Mouse (Mus musculus) stomach, embryonic 16.5 days (tissue): ENCODE results near the gene Sirt4. TPM values are rescaled to one million over a fixed set of nuclear protein-coding genes. Genes with fewer than 3 reads are reported as not detected.
A peak's percentile ranks its signal among the peaks of the same experiment; 100 is the strongest.

Source experiments
- ATAC-seq: fragments of 200-750 bp; cut with Nextera tagmentation; 2 replicates; pipeline ENCODE4 v1.8.0; 2017; ENCODE audit warnings: moderate number of reproducible peaks, moderate TSS enrichment; ENCODE audit not compliant: insufficient read depth, low FRiP score
- H3K27ac ChIP-seq: fragments of 300-500 bp; sonication (generic); 2 replicates; pipeline ENCODE4 v1.5.1; 2014; ENCODE audit warnings: low read length
- H3K27me3 ChIP-seq: fragments of 300-500 bp; sonication (generic); 2 replicates; pipeline ENCODE4 v1.6.1; 2014; ENCODE audit warnings: low read length, control low read depth, mixed read lengths; ENCODE audit not compliant: control insufficient read depth, insufficient read depth
- H3K36me3 ChIP-seq: fragments of 300-500 bp; sonication (generic); 2 replicates; pipeline ENCODE4 v1.6.1; 2014; ENCODE audit warnings: low read length; ENCODE audit not compliant: control insufficient read depth, insufficient read depth
- H3K4me1 ChIP-seq: fragments of 300-500 bp; sonication (generic); 2 replicates; pipeline ENCODE4 v1.6.1; 2014; ENCODE audit warnings: low read length, control low read depth, mixed read lengths; ENCODE audit not compliant: control insufficient read depth, insufficient read depth
- H3K4me2 ChIP-seq: fragments of 300-500 bp; sonication (generic); 2 replicates; pipeline ENCODE4 v1.6.1; 2014; ENCODE audit warnings: low read depth, low read length, mixed read lengths
- H3K4me3 ChIP-seq: fragments of 300-500 bp; sonication (generic); replicated peaks from 2 replicates; pipeline ENCODE4 v1.5.1; 2014; ENCODE audit warnings: mild to moderate bottlenecking, low read length
- H3K9ac ChIP-seq: fragments of 300-500 bp; sonication (generic); 2 replicates; pipeline ENCODE4 v1.6.1; 2014; ENCODE audit warnings: low read length
- H3K9me3 ChIP-seq: fragments of 300-500 bp; sonication (generic); replicated peaks from 2 replicates; pipeline ENCODE4 v1.6.1; 2016; ENCODE audit warnings: low read length, control low read depth; ENCODE audit not compliant: control insufficient read depth
- WGBS: fragments of 180-500 bp; shearing (Covaris S2); extraction: QIAGEN DNeasy Blood & Tissue Kit; methylation state at CpG from one replicate; pipeline ENCODE4 v1.1.7; 2014; 5-methylcytosine and 5-hydroxymethylcytosine counted together
- polyA plus RNA-seq: library from polyadenylated mRNA; unstranded; fragments of >200 nt; fragmentation: Nextera tagmentation; extraction: Ambion mirVana; gene quantifications from 2 replicates; pipeline ENCODE4 v1.2.1, GENCODE M21; 2015

Sirt4 gene
- polyA plus RNA-seq, 1 experiment from 2014 or later = 28.0 TPM

DNA sequence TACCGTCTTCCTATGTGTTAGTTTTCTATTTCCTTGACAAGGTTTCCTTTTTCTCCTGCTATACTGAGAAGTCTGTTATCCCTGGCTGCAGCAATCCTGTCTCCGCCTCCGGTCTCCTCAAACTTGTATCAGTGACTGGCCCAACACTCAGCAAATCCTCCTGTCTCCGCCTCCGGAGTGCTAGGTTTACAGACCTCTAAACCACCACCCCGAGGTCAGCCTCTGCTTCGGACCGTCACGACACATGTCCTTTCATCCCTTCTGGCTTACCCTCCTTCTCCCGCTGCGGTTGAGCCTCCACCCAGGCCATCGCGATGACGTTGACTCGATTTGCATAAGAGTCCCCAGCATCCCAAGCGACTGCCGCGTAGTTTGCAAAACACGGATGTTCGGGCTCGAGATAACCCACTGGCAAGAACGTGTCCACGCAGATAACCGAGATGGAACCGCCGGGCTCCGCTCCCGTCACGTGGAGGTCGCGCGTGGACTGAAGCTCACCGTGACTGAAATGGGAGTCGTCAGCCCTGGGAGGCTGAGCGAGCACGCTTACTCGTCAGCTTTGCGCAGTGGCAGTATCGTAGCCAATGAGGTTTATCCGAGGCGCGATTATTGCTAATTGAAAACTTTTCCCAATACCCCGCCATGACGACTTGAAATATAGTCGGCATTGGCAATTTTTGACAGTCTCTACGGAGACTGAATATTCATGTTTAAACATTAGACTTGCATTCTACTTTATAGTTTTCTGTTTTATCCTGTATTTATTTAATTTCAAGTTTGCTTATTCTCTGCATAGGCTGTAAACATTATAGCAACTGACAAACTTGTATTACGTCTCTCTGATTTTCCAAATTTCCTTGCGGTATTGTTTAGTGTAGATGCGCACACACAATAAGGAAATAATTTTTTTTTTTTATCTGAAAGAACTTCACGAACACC lies 5.4 kb upstream of the Sirt4 start:
- Histone ChIP-seq H3K27me3 (no peaks in the 10 kb centered on the region), H3K9ac (peak overlapping the region; percentile 88), H3K27ac (peak overlapping the region; percentile 100), H3K9me3 (no peaks in the 10 kb centered on the region), H3K4me2 (peak overlapping the region; percentile 81), H3K4me3 (peak overlapping the region; percentile 49), H3K36me3 (no peaks in the 10 kb centered on the region), H3K4me1 (peaks cover 23% of the 10 kb centered on the region)
- under 1% methylated on average over 50 of the region's 50 CpGs for WGBS
- peak; percentile 78 for ATAC-seq

DNA sequence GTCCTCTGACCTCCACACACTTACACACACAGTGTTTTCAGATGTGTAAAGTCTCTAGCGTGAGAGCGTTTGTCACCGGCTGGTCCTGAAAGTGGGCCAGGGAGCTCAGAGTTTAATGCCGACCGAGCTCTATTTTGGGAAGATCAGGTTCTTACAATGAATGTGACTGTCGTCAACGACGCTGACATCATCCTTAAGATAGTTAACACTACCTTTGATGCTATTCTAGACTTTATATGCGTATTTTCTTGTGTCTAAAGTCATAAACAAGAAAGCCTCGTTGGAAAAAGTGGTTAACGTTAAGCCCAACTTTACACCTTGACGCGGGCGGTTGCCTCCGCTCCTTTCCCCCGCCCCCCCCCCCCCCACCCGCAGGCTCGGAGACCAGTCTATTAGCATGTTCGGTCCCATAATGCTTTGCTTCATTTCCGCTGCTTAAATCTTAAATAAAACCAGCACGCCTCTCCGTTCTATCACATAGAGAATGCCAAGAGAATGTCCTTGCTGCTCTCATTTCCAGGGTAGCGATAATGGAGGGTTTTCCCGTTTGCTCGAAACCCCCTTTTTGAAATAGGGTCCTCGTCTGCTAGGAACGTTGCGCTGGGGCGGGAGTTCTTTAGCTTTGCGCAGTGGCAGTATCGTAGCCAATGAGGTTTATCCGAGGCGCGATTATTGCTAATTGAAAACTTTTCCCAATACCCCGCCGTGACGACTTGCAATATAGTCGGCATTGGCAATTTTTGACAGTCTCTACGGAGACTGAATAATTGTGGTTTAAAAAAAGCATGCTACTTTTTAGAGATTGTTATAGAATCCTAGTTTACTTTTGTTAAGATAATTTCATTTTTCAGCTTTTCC lies 4.5 kb upstream of the Sirt4 start:
- peak overlapping the region; percentile 100 for H3K27ac ChIP-seq
- H3K9me3 ChIP-seq = no peaks in the 10 kb centered on the region
- WGBS = under 1% methylated on average over 39 of the region's 39 CpGs
- peak; percentile 76 for ATAC-seq
- peaks cover 20% of the 10 kb centered on the region for H3K4me1 ChIP-seq
- H3K27me3 ChIP-seq = no peaks in the 10 kb centered on the region
- peak overlapping the region; percentile 81 for H3K4me2 ChIP-seq
- H3K36me3 ChIP-seq = no peaks in the 10 kb centered on the region
- H3K9ac ChIP-seq = peak overlapping the region; percentile 78
- H3K4me3 ChIP-seq = peak overlapping the region; percentile 49

DNA sequence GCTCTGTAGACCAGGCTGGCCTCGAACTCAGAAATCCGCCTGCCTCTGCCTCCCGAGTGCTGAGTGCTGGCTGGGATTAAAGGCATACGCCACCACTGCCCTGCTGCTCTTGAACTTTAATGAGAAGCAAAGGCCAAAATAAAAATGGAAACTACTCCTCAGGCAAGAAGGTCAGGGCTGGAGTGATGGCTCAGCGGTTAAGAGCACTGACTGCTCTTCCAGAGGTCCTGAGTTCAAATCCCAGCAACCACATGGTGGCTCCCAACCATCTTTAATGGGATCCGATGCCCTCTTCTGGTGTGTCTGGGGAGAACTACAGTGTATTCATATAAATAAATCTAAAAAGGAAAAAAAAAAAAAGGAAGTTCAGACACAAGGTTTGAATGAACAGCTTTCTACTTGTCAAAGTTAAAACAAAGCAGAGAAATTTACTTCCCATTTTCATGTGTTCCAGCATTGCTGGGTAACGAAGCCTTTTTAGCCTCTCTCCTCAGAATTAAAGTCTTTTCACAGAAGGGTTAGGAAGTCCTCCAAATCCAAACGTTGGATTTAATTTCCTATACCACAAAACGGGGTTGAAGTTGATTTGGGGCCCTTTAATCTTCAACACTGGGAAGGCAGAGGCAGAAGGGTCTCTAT lies 3.5 kb upstream of the Sirt4 start:
- Histone ChIP-seq H3K4me3 (no peak overlapping the region), H3K36me3 (no peaks in the 10 kb centered on the region), H3K4me1 (peaks cover 16% of the 10 kb centered on the region), H3K27me3 (no peaks in the 10 kb centered on the region), H3K4me2 (no peak overlapping the region), H3K9ac (no peak overlapping the region), H3K27ac (peak overlapping the region; percentile 100; the same call in 1 of the 2 replicates), H3K9me3 (no peaks in the 10 kb centered on the region)
- ATAC-seq = no peak
- 71% methylated on average over 9 of the region's 9 CpGs for WGBS

DNA sequence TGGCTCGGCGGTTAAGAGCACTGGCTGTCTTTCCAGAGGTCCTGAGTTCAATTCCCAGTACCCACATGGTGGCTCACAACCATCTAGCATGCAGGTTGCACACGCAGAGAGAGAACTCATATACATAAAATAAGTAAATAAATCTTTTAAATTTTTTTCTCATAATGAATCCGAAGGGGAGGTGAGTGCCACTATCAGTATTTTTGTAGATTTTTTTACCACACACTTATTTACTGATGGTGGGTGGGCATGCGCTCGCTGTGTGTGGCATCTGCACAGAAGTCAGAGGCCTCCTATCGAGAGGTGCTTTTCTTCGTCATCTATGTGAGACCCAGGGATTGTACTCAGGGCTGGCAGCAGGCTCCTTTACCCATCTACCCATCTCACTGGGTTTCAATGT lies 2.8 kb upstream of the Sirt4 start:
- Histone ChIP-seq H3K36me3 (no peaks in the 10 kb centered on the region), H3K9ac (no peak overlapping the region), H3K4me2 (no peak overlapping the region), H3K27me3 (no peaks in the 10 kb centered on the region), H3K4me3 (no peak overlapping the region), H3K9me3 (no peaks in the 10 kb centered on the region), H3K27ac (no peak overlapping the region), H3K4me1 (peaks cover 16% of the 10 kb centered on the region)
- ATAC-seq = no peak
- WGBS = 75% methylated on average over 8 of the region's 8 CpGs

DNA sequence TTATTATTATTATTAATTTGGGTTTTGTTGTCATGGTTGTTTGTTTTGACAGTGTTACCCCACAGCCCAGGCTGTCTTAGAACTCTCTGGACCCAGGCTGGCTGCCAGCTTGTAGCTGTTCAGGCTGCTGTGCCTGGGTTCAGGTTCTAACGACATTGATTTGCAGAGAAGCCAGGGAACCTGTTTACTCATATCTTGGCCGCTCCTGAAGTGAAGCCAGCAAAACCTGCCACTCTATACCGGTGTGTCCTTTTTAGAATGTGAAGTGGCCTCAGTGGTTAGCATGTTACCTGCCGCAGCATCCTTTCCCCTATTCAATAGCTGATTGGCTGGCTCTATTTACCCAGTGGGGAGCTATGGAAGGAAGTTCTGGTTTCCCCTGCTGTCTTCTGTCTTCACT lies 2.2 kb upstream of the Sirt4 start:
- no peaks in the 10 kb centered on the region for H3K36me3 ChIP-seq
- H3K4me3 ChIP-seq = no peak overlapping the region
- no peaks in the 10 kb centered on the region for H3K27me3 ChIP-seq
- no peak for ATAC-seq
- peaks cover 10% of the 10 kb centered on the region for H3K4me1 ChIP-seq
- no peaks in the 10 kb centered on the region for H3K9me3 ChIP-seq
- H3K27ac ChIP-seq = no peak overlapping the region
- H3K9ac ChIP-seq = no peak overlapping the region
- no peak overlapping the region for H3K4me2 ChIP-seq
- 42% methylated on average over 4 of the region's 4 CpGs for WGBS

DNA sequence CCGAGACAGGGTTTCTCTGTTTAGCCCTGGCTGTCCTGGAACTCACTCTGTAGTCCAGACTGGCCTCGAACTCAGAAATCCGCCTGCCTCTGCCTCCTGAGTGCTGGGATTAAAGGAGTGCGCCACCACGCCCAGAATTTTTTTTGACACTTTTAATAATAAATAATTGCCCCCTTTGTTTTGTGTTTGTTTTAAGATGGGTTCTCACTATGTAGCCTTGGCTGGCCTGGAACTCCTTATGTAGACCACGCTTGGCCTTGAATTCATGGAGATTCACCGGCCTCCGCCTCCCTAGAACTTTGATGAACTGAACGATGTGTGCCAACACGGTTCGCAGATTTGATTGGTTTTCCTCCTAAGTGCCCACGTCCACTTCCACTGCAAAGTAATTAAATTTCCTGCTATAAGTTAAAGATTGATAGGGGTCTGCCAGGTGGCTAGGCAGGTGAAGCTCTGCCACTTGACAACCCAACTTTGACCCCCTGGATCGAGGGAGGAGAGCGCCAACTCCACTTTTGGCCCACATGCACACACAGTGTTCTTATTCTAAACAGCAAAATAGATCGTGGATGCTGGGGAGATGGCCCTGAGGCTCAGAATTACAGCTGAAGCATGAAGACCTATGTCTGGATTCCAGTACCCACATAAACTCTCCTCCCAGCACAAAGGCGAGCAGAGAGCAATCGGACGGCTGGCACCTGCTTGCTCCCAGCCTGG lies 1.1 kb upstream of the Sirt4 start:
- WGBS = 80% methylated on average over 18 of the region's 18 CpGs
- Histone ChIP-seq H3K9me3 (no peaks in the 10 kb centered on the region), H3K4me2 (no peak overlapping the region), H3K9ac (no peak overlapping the region), H3K27ac (no peak overlapping the region), H3K36me3 (no peaks in the 10 kb centered on the region), H3K4me1 (peaks cover 2% of the 10 kb centered on the region; the same call in 1 of the 2 replicates), H3K27me3 (no peaks in the 10 kb centered on the region), H3K4me3 (no peak overlapping the region)
- ATAC-seq = no peak

DNA sequence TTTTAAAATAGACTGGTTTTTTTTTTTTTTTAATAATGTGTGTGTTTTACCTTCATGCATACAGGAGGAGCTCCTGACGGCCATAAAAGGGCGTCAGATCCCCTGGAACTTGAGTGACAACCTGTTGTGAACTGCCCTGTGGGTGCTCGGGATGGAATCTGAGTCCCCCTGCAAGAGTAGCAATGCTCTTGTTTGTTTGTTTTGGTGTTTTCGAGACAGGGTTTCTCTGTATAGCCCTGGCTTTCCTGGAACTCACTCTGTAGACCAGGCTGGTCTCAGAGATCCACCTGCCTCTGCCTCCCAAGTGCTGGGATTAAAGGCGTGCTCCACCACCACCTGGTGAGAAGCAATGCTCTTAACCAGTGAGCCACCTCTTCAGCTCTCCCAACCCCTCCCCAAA lies 471 bp upstream of the Sirt4 start:
- no peaks in the 10 kb centered on the region for H3K36me3 ChIP-seq
- H3K9me3 ChIP-seq = no peaks in the 10 kb centered on the region
- WGBS = 64% methylated on average over 5 of the region's 5 CpGs
- no peak for ATAC-seq
- no peak overlapping the region for H3K27ac ChIP-seq
- no peaks in the 10 kb centered on the region for H3K27me3 ChIP-seq
- H3K4me2 ChIP-seq = peak overlapping the region; percentile 55
- peak overlapping the region; percentile 47; the same call in 1 of the 2 replicates for H3K4me3 ChIP-seq
- H3K9ac ChIP-seq = 0 out of 2 replicates have a peak overlapping the region, but pooled peaks have one; percentile 74
- H3K4me1 ChIP-seq = peaks cover 2% of the 10 kb centered on the region; the same call in 1 of the 2 replicates

DNA sequence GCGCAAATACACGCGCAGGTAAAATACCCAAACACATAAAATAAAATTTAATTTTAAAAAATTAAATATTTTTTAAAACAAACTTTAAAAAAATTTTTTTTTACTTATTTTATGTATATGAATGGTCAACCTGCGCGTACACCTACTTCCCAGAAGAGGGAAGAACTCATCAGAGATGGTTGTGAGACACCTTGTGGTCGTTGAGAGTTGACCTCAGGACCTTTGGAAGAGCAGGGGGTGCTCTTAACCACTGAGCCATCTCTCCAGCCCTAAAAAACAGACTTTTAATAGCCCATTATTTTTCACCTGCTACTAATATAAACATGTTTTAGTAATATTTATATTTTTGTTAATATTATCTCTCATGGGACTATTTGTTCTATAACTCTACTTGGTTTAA lies 1.1 kb downstream of the Sirt4 start:
- ATAC-seq = no peak
- H3K9ac ChIP-seq = no peak overlapping the region
- no peaks in the 10 kb centered on the region; the same call in 1 of the 2 replicates for H3K4me1 ChIP-seq
- H3K9me3 ChIP-seq = no peaks in the 10 kb centered on the region
- no peak overlapping the region for H3K4me3 ChIP-seq
- 51% methylated on average over 6 of the region's 6 CpGs for WGBS
- H3K27me3 ChIP-seq = no peaks in the 10 kb centered on the region
- no peak overlapping the region for H3K4me2 ChIP-seq
- no peaks in the 10 kb centered on the region for H3K36me3 ChIP-seq
- H3K27ac ChIP-seq = no peak overlapping the region
